Mouse (Mus musculus) MEL (cell line): ENCODE results near the gene Tmem106c.

Experiments used
- CTCF ChIP-seq, 3 experiments: IDR thresholded peaks in 2 of 3; conservative IDR thresholded peaks in 1 of 3; 2 replicates each; pipeline ENCODE4 v1.5.1; 2011 to 2012; ENCODE audit warnings: low read length in 3 of 3, low read depth in 2 of 3, mild to moderate bottlenecking in 2 of 3, improper control_type of control experiment in 1 of 3, inconsistent platforms in 1 of 3, mixed read lengths in 1 of 3, moderate library complexity in 1 of 3; ENCODE audit not compliant: control insufficient read depth in 1 of 3, insufficient read depth in 1 of 3, poor library complexity in 1 of 3, severe bottlenecking in 1 of 3
- E2F4 ChIP-seq: IDR thresholded peaks from 2 replicates; pipeline ENCODE4 v1.6.1; 2011; ENCODE audit warnings: low read depth, low read length, improper control_type of control experiment, borderline replicate concordance
- GATA1 ChIP-seq: IDR thresholded peaks from 2 replicates; pipeline ENCODE4 v1.6.1; 2011; ENCODE audit warnings: low read depth, low read length, improper control_type of control experiment
- MXI1 ChIP-seq: IDR thresholded peaks from 2 replicates; pipeline ENCODE4 v1.6.1; 2011; ENCODE audit warnings: mild to moderate bottlenecking, low read depth, low read length, improper control_type of control experiment
- NELFE ChIP-seq: IDR thresholded peaks from 2 replicates; pipeline ENCODE4 v1.6.1; 2011; ENCODE audit warnings: low read depth, low read length, improper control_type of control experiment
- POLR2A ChIP-seq, 2 experiments: IDR thresholded peaks; 2 replicates each; pipeline ENCODE4 v1.6.1; 2011 to 2012; ENCODE audit warnings: low read length in 2 of 2, mild to moderate bottlenecking in 2 of 2, control low read depth in 1 of 2, improper control_type of control experiment in 1 of 2, low read depth in 1 of 2, moderate library complexity in 1 of 2; ENCODE audit not compliant: control insufficient read depth in 1 of 2, insufficient read depth in 1 of 2, poor library complexity in 1 of 2
- POLR2AphosphoS5 ChIP-seq: IDR thresholded peaks from 2 replicates; pipeline ENCODE4 v1.6.1; 2012; ENCODE audit warnings: low read depth, borderline replicate concordance, mild to moderate bottlenecking, inconsistent platforms, low read length, moderate library complexity, mixed read lengths
- RAD21 ChIP-seq: IDR thresholded peaks from 2 replicates; pipeline ENCODE4 v1.6.1; 2011; ENCODE audit warnings: mild to moderate bottlenecking, low read depth, low read length, improper control_type of control experiment
- TBP ChIP-seq: IDR thresholded peaks from 2 replicates; pipeline ENCODE4 v1.8.0; 2011; ENCODE audit warnings: low read depth, low read length, improper control_type of control experiment
- USF1 ChIP-seq: IDR thresholded peaks from 2 replicates; pipeline ENCODE4 v1.6.1; 2014; ENCODE audit warnings: low read depth, mild to moderate bottlenecking, inconsistent platforms, low read length, improper control_type of control experiment, moderate library complexity
- ZC3H11A ChIP-seq: IDR thresholded peaks from 2 replicates; pipeline ENCODE4 v1.6.1; 2012; ENCODE audit warnings: low read depth, mild to moderate bottlenecking, inconsistent platforms, low read length, improper control_type of control experiment
- ZKSCAN1 ChIP-seq: IDR thresholded peaks from 2 replicates; pipeline ENCODE4 v1.6.1; 2012; ENCODE audit warnings: low read depth, mild to moderate bottlenecking, inconsistent platforms, low read length, improper control_type of control experiment, moderate library complexity
- ZMIZ1 ChIP-seq: IDR thresholded peaks from 2 replicates; pipeline ENCODE4 v1.6.1; 2012; ENCODE audit warnings: low read depth, mild to moderate bottlenecking, inconsistent platforms, low read length, improper control_type of control experiment, moderate library complexity

DNA sequence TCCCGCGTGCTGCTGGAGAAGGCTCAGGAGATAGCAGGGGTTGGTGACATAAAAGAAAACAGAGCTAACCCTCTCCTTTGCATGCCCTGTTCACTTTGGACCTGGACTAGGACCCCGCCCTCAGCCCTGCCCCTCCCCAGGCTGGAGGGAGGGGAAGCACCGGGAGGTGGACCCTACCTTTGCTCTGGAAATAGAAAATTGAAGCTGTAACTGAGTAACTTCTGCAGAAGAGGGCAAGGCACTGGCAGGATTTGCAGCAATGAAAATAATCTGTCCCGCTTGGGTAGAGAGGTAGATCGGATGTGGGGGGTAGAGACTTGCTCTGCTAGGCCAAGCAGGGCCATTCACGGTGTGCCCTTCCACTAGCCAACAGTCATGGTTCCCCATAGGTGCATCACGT lies 20.6 kb upstream of the Tmem106c start:
- no peak for TF ChIP-seq CTCF (IDR thresholded peaks at IDR 0.05 in 2 of 3, conservative IDR thresholded peaks at IDR 0.05 in 1 of 3; ENCODE audit: control insufficient read depth in 1 of 3, insufficient read depth in 1 of 3, low read depth in 2 of 3, low read length in 3 of 3, poor library complexity in 1 of 3, severe bottlenecking in 1 of 3)
- no peak for TF ChIP-seq POLR2A (IDR thresholded peaks at IDR 0.05; ENCODE audit: control insufficient read depth in 1 of 2, insufficient read depth in 1 of 2, low read depth in 1 of 2, low read length in 2 of 2, poor library complexity in 1 of 2)
- TF ChIP-seq TBP, result no peak
- no peak for TF ChIP-seq E2F4
- no peak for TF ChIP-seq POLR2AphosphoS5
- TF ChIP-seq NELFE, result no peak
- no peak for TF ChIP-seq GATA1
- no peak for TF ChIP-seq MXI1
- TF ChIP-seq RAD21, result no peak
- no peak for TF ChIP-seq USF1
- TF ChIP-seq ZMIZ1, result no peak
- TF ChIP-seq ZKSCAN1, result no peak
- TF ChIP-seq ZC3H11A, result no peak
